Mouse (Mus musculus): ENCODE results near the gene Vmn1r117. TPM values are rescaled to one million over a fixed set of nuclear protein-coding genes. Genes with fewer than 3 reads are reported as not detected.
"Not testable (repeated sequence)": the region's sequence is repeated elsewhere in the genome, so short reads cannot be mapped to it uniquely, and the experiment has no call there.

Gene Vmn1r117
- not detected for total RNA-seq (2021)

DNA sequence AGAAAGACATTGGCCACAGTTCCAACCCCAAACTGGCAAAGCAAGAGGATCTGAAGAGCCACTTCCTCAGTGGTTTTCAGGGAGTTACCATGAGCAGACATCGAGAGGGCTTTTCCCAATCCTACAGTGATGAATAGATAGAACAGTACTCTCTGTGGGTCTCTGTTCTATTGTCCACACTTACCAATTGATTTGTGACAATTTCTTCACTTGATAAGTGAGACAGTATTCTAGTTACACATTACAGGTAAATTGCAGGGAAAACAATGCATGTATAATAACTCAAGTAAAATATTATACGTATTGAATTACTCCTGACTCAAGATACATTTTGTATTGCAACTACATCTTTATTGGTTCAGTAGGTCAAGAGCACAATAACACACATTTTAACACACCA lies at the start of gene Vmn1r117:
Gene Vmn1r117 (minus strand): TSS at position 101 of the 400 bp plus-strand sequence.
- DNase-seq = not testable (repeated sequence)

DNA sequence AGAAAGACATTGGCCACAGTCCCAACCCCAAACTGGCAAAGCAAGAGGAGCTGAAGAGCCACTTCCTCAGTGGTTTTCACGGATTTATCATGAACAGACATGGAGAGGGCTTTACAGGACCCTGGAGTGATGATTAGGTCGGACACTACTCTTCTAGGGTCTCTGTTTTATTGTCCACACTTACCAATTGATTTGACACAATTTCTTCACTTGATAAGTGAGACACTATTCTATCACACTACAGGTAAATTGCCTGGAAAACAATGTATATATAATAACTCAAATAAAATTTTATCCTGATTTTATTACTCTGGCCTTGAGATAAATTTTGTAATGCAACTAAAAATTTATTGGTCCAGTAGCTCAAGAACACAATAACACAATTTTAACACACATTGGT lies 28.3 kb upstream of the Vmn1r117 start, which contains the start of gene Vmn1r118:
Gene Vmn1r118 (minus strand): TSS at position 101 of the 400 bp plus-strand sequence.
- not testable (repeated sequence) for DNase-seq

DNA sequence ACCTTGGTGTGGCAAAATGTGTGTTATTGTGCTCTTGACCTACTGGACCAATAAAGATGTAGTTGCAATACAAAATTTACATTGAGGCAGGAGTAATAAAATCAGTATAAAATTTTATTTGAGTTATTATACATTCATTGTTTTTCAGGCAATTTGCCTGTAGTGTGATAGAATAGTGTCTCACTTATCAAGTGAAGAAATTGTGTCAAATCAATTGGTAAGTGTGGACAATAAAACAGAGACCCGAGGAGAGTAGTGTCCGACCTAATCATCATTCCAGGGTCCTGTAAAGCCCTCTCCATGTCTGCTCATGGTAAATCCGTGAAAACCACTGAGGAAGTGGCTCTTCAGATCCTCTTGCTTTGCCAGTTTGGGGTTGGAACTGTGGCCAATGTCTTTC lies 12.0 kb downstream of the Vmn1r117 start, which contains the start of gene Vmn1r116:
Gene Vmn1r116 (plus strand): TSS at position 301 of the 400 bp plus-strand sequence.
- not testable (repeated sequence) for DNase-seq

- not testable (repeated sequence) for DNase-seq
Observed at GRCm38 (mm10) chr7:20844885-20845284, 39.0 kb downstream of the Vmn1r117 start, which contains the start of gene Vmn1r115. TSS of gene Vmn1r115 (minus strand) at chr7:20844985.

Other genes with a start within 250 kb of the Vmn1r117 start
- gene Vmn1r107, start 215.2 kb downstream of the Vmn1r117 start, total RNA-seq (2021) = not detected
- gene Vmn1r111, start 180.9 kb downstream of the Vmn1r117 start, total RNA-seq (2021) = not detected
- not detected for gene Gm10668, start 153.5 kb downstream of the Vmn1r117 start, total RNA-seq (2021)
- gene Vmn1r112, start 112.9 kb downstream of the Vmn1r117 start, total RNA-seq (2021) = not detected
- gene Vmn1r113, start 96.8 kb downstream of the Vmn1r117 start, total RNA-seq (2021) = not detected
- not detected for gene Vmn1r114, start 71.9 kb downstream of the Vmn1r117 start, total RNA-seq (2021)
- not detected for gene Vmn1r115, start 39.1 kb downstream of the Vmn1r117 start, total RNA-seq (2021)
- gene Vmn1r116, start 11.9 kb downstream of the Vmn1r117 start, total RNA-seq (2021) = not detected
- gene Vmn1r118, start 28.2 kb upstream of the Vmn1r117 start, total RNA-seq (2021) = not detected
- not detected for gene Vmn1r119, start 128.3 kb upstream of the Vmn1r117 start, total RNA-seq (2021)
- gene Vmn1r120, start 169.7 kb upstream of the Vmn1r117 start, total RNA-seq (2021) = not detected
- not detected for gene Vmn1r121, start 214.4 kb upstream of the Vmn1r117 start, total RNA-seq (2021)